28 mouse cellular contexts compared by ENCODE assay signal in the genomic region with DNA sequence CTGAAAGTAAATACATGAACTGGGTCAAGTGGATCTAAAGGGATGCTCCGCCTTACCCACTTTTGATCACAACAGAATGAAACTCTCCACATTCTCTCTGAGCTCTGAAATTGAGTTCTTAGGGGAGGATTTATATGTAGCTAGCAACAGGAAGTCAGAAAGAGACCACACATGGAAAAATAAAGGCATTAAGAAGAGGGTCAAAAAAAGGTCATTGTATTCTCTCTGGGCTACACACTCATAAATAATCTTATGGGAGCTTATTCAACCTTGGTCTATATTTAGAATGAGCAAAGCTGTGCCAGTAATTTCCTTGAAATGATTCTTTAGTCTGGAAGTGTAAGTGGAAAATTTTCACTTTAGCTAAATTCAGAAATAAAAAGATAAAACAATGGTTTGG.
DNase-seq lines count a peak whose midpoint lies in the region; ATAC-seq and TF ChIP-seq lines count a peak whose summit lies in the region.
"Had no signal": no experiment of that assay in that cellular context is flagged by ENCODE, and none has a peak within 500 bp of the region (broad histone marks: within the 10 kb centered on the region; RNA-seq: fewer than 3 reads in every experiment).

No protein-coding gene starts in this region.

- no peaks in the 10 kb centered on the region for H3K4me1 ChIP-seq in kidney, embryonic 14.5 days (ENCODE audit: control insufficient read depth, insufficient read depth, low read length)
- H3K4me1 ChIP-seq in kidney, postnatal 0 days (replicated peaks; ENCODE audit: insufficient read depth, low read length): no peaks in the 10 kb centered on the region
- H3K4me1 ChIP-seq: embryonic facial prominence, embryonic 10.5 days; embryonic facial prominence, embryonic 13.5 days; forebrain, embryonic 12.5 days; forebrain, embryonic 15.5 days; heart, embryonic 12.5 days; hindbrain, embryonic 10.5 days; hindbrain, embryonic 13.5 days had no signal

- H3K9ac ChIP-seq in kidney, embryonic 14.5 days (ENCODE audit: low read depth, low read length): no peak overlapping the region
- H3K9ac ChIP-seq in kidney, postnatal 0 days (ENCODE audit: low read depth, low read length): no peak overlapping the region
- H3K9ac ChIP-seq: embryonic facial prominence, embryonic 13.5 days; forebrain, embryonic 12.5 days; forebrain, embryonic 15.5 days; heart, embryonic 12.5 days; heart, embryonic 15.5 days; hindbrain, embryonic 13.5 days had no signal

- H3K4me3 ChIP-seq in kidney, embryonic 14.5 days (ENCODE audit: low read length): no peak overlapping the region
- H3K4me3 ChIP-seq in kidney, postnatal 0 days (replicated peaks; ENCODE audit: low read depth, low read length): no peak overlapping the region
- H3K4me3 ChIP-seq: embryonic facial prominence, embryonic 10.5 days; embryonic facial prominence, embryonic 13.5 days; erythroblast, embryonic 14.5 days; forebrain, embryonic 12.5 days; forebrain, embryonic 15.5 days; heart, embryonic 12.5 days; heart, embryonic 15.5 days; hindbrain, embryonic 10.5 days; hindbrain, embryonic 13.5 days had no signal

- ATAC-seq in kidney, embryonic 14.5 days (ENCODE audit: low FRiP score, low TSS enrichment): peak; percentile 75; the same call in 1 of the 2 replicates
- peak; percentile 54; the same call in 1 of the 2 replicates for ATAC-seq in kidney, postnatal 0 days (replicated peaks; ENCODE audit: low FRiP score, low read depth)
- ATAC-seq: activated CD4-positive, CD25-positive, alpha-beta regulatory T cell, adult 4 months; forebrain, embryonic 15.5 days; hindbrain, embryonic 16.5 days had no signal

- no peaks in the 10 kb centered on the region for H3K27me3 ChIP-seq in kidney, embryonic 14.5 days (ENCODE audit: control insufficient read depth, insufficient read depth, low read length)
- H3K27me3 ChIP-seq in kidney, postnatal 0 days (ENCODE audit: insufficient read depth, low read length): no peaks in the 10 kb centered on the region
- H3K27me3 ChIP-seq: embryonic facial prominence, embryonic 13.5 days; forebrain, embryonic 12.5 days; forebrain, embryonic 15.5 days; heart, embryonic 12.5 days; heart, embryonic 15.5 days; hindbrain, embryonic 13.5 days had no signal

- H3K9me3 ChIP-seq in kidney, embryonic 14.5 days (ENCODE audit: control insufficient read depth, low read length): no peaks in the 10 kb centered on the region
- no peaks in the 10 kb centered on the region for H3K9me3 ChIP-seq in kidney, postnatal 0 days (replicated peaks; ENCODE audit: low read length)
- H3K9me3 ChIP-seq: embryonic facial prominence, embryonic 10.5 days; embryonic facial prominence, embryonic 13.5 days; forebrain, embryonic 12.5 days; forebrain, embryonic 15.5 days; heart, embryonic 12.5 days; heart, embryonic 15.5 days; hindbrain, embryonic 10.5 days; hindbrain, embryonic 13.5 days had no signal

- peak; percentile 6 for DNase-seq in embryo, embryonic 10.5 days (ENCODE audit: low spot score)
- no peak for DNase-seq in embryo, embryonic 10 days (ENCODE audit: low spot score)
- no peak for DNase-seq in kidney, adult 11 months
- DNase-seq in kidney, postnatal 0 days (ENCODE audit: low spot score): peak; percentile 93
- no peak for DNase-seq in kidney, adult 8-10 months
- DNase-seq in embryo, embryonic 11.5 days (ENCODE audit: low read depth, low spot score): peak; percentile 8
- DNase-seq in cerebellum, adult 11-12 months: no peak
- DNase-seq: adrenal gland, adult 8-10 months; adrenal gland, postnatal 25 days; cerebellum, adult 18-20 months; cerebellum, adult 9-10 months; cerebellum, postnatal 14 days; gastrocnemius, postnatal 25 days; heart, adult 18-20 months; heart, postnatal 10 days; heart, postnatal 36 days had no signal

- no peak for TF ChIP-seq CTCF in kidney, postnatal 0 days (IDR thresholded peaks at IDR 0.05; ENCODE audit: low read depth)

- 60% methylated on average over 1 of the region's 1 CpGs for WGBS in kidney, embryonic 14.5 days
- 52% methylated on average over 1 of the region's 1 CpGs for WGBS in kidney, postnatal 0 days

- no peak overlapping the region for H3K27ac ChIP-seq in kidney, embryonic 14.5 days (ENCODE audit: low read depth, low read length)
- H3K27ac ChIP-seq in kidney, postnatal 0 days: 0 out of 2 replicates have a peak overlapping the region, but pooled peaks have one; percentile 6
- H3K27ac ChIP-seq: embryonic facial prominence, embryonic 10.5 days; embryonic facial prominence, embryonic 13.5 days; forebrain, embryonic 12.5 days; forebrain, embryonic 15.5 days; heart, embryonic 15.5 days; hindbrain, embryonic 10.5 days; hindbrain, embryonic 13.5 days had no signal

- no peak overlapping the region for H3K4me2 ChIP-seq in kidney, embryonic 14.5 days (replicated peaks; ENCODE audit: low read depth, low read length)
- no peak overlapping the region for H3K4me2 ChIP-seq in kidney, postnatal 0 days (ENCODE audit: low read length)
- H3K4me2 ChIP-seq: embryonic facial prominence, embryonic 13.5 days; forebrain, embryonic 12.5 days; forebrain, embryonic 15.5 days; heart, embryonic 12.5 days; heart, embryonic 15.5 days; hindbrain, embryonic 13.5 days had no signal

- H3K36me3 ChIP-seq in kidney, embryonic 14.5 days (ENCODE audit: control insufficient read depth, insufficient read depth, low read length): no peaks in the 10 kb centered on the region
- H3K36me3 ChIP-seq in kidney, postnatal 0 days (ENCODE audit: insufficient read depth, low read length): no peaks in the 10 kb centered on the region
- H3K36me3 ChIP-seq: embryonic facial prominence, embryonic 10.5 days; embryonic facial prominence, embryonic 13.5 days; forebrain, embryonic 12.5 days; forebrain, embryonic 15.5 days; heart, embryonic 12.5 days; heart, embryonic 15.5 days; hindbrain, embryonic 10.5 days; hindbrain, embryonic 13.5 days had no signal

Comparison
In these comparisons a context has a peak if more than half of its experiments do, and no peak if none do; other contexts are left out.
1. DNase-seq: peak in embryo, embryonic 10.5 days (single experiment), kidney, postnatal 0 days (single experiment) and embryo, embryonic 11.5 days (single experiment); none in embryo, embryonic 10 days (single experiment), kidney, adult 11 months (single experiment), kidney, adult 8-10 months (0 of 2) and cerebellum, adult 11-12 months (single experiment).